Mouse (Mus musculus) forebrain, embryonic 10.5 days (tissue): ENCODE measurements around the gene Dgke. TPM values are rescaled to one million over a fixed set of nuclear protein-coding genes. Genes with fewer than 3 reads are reported as not detected.
"Not testable (repeated sequence)": the region's sequence is repeated elsewhere in the genome, so short reads cannot be mapped to it uniquely, and the experiment has no call there.

Experiments used
- DNase-seq: peaks from one replicate; pipeline ENCODE4 v3.0.0-alpha.2; 2017; ENCODE audit warnings: low spot score; ENCODE audit errors: extremely low spot score
- H3K27ac ChIP-seq: fragments of 300-500 bp; sonication (generic); 2 replicates; pipeline ENCODE4 v1.5.1; 2016; ENCODE audit warnings: mild to moderate bottlenecking
- H3K27me3 ChIP-seq: fragments of 300-500 bp; sonication (generic); 2 replicates; pipeline ENCODE4 v1.6.1; 2016; ENCODE audit warnings: mild to moderate bottlenecking; ENCODE audit not compliant: poor library complexity, severe bottlenecking
- H3K36me3 ChIP-seq: fragments of 300-500 bp; sonication (generic); replicated peaks from 2 replicates; pipeline ENCODE4 v1.6.1; 2016; ENCODE audit warnings: mild to moderate bottlenecking, moderate library complexity
- H3K4me1 ChIP-seq: fragments of 300-500 bp; sonication (generic); 2 replicates; pipeline ENCODE4 v1.6.1; 2016
- H3K4me3 ChIP-seq: fragments of 300-500 bp; sonication (generic); 2 replicates; pipeline ENCODE4 v1.5.1; 2016; ENCODE audit warnings: mild to moderate bottlenecking, moderate library complexity
- H3K9me3 ChIP-seq: fragments of 300-500 bp; sonication (generic); 2 replicates; pipeline ENCODE4 v1.6.1; 2016; ENCODE audit warnings: mild to moderate bottlenecking, moderate library complexity
- WGBS: fragments of 180-500 bp; shearing (Covaris S2); methylation state at CpG from one replicate; pipeline ENCODE4 v1.1.7; 2016; 5-methylcytosine and 5-hydroxymethylcytosine counted together
- polyA plus RNA-seq: library from polyadenylated mRNA; unstranded; fragments of >200 nt; fragmentation: Nextera tagmentation; extraction: Ambion mirVana; gene quantifications from 2 replicates; pipeline ENCODE4 v1.2.1, GENCODE M21; 2016

Gene Dgke
- polyA plus RNA-seq: 4.3 and 4.8 TPM in 2 replicates

DNA sequence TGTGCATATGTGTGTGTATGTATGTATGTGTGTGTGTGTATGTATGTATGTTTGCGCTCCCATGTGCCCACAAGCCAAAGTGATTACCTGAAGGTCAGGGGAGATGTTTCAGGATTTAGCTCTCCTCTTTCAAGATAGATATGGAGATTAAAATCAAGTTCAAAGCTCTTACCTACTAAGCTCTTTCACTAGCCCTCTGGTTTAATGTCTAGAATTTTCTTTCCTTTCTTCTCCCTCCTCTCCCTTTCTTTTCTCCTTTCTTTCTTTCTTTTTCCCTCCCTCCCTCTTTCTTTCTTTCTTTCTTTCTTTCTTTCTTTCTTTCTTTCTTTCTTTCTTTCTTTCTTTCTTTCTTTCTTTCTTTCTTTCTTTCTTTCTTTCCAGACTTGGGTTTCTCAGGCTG is at the start of gene Dgke:
Gene Dgke, minus strand, starts transcription at position 101 of the 400 bp plus-strand sequence.
- no peaks in the 10 kb centered on the region for H3K9me3 ChIP-seq
- H3K27me3 ChIP-seq: no peaks in the 10 kb centered on the region
- H3K4me1 ChIP-seq: peaks cover 6% of the 10 kb centered on the region; the same call in 1 of the 2 replicates
- no peak within 1 kb of the TSS for H3K27ac ChIP-seq
- no peak within 1 kb of the TSS for H3K4me3 ChIP-seq
- WGBS: 100% methylated on average over 1 of the region's 1 CpGs
- no peak for DNase-seq
- no peaks in the 10 kb centered on the region for H3K36me3 ChIP-seq

- Histone ChIP-seq H3K4me1 (peaks cover 6% of the 10 kb centered on the region), H3K36me3 (no peaks in the 10 kb centered on the region), H3K9me3 (no peaks in the 10 kb centered on the region), H3K27ac (no peak overlapping the region), H3K27me3 (peaks cover under 1% of the 10 kb centered on the region; the same call in 1 of the 2 replicates), H3K4me3 (no peak overlapping the region)
- WGBS: 34% methylated on average over 12 of the region's 12 CpGs
- no peak for DNase-seq
Observed at GRCm38 (mm10) chr11:89107180-89107807, 40.6 kb upstream of the Dgke start.

GRCm38 (mm10) chr11:89105823-89106222 is 39.2 kb upstream of the Dgke start:
- Histone ChIP-seq H3K27ac (no peak overlapping the region), H3K27me3 (peaks cover 11% of the 10 kb centered on the region), H3K36me3 (no peaks in the 10 kb centered on the region), H3K9me3 (no peaks in the 10 kb centered on the region), H3K4me3 (no peak overlapping the region), H3K4me1 (peaks cover 9% of the 10 kb centered on the region)
- WGBS: 93% methylated on average over 11 of the region's 11 CpGs
- no peak for DNase-seq

DNA sequence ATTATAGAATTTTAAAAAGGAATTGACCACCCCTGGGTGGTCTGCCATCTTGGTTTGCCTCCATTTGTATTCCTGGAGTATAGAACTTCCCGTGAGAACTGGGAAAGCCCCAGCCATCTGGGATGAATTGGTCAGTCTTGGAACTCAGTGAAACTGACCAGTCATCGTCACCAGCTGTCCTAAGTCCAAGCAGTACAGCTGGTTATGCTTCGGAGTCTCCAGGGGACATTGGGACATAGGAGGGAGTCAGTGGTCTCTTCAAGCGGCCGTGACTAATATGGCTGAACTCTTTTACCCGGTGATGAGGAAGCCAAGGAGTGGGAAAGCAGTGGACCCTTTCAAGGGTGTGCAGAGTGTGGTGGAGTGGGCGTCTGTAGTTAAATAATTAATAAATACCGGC is 38.6 kb upstream of the Dgke start:
- H3K4me1 ChIP-seq: peaks cover 15% of the 10 kb centered on the region
- WGBS: 96% methylated on average over 8 of the region's 8 CpGs
- peaks cover 11% of the 10 kb centered on the region for H3K27me3 ChIP-seq
- H3K36me3 ChIP-seq: no peaks in the 10 kb centered on the region
- DNase-seq: no peak
- no peak overlapping the region for H3K27ac ChIP-seq
- H3K9me3 ChIP-seq: no peaks in the 10 kb centered on the region
- H3K4me3 ChIP-seq: no peak overlapping the region

DNA sequence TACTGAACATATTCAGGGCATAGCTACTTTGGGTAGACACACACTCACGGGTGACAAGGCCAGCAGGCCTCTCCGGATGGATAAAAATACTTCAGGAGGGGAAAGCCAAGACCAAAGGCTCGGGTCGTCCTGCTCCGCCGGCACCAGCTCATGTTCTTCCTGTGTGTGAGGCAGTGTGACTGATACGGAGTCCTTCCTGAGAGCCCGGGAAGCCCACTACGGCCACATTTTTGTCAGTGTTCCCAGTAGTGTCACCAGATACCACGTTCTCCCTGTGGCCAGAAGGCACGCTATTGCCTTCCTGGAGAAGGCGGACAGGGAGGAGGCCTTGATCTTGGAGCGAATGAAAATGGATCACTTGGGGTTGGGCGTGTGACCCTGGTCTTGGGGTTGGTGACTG is 36.5 kb upstream of the Dgke start:
- no peaks in the 10 kb centered on the region for H3K9me3 ChIP-seq
- DNase-seq: no peak
- no peak overlapping the region for H3K27ac ChIP-seq
- H3K4me3 ChIP-seq: no peak overlapping the region
- H3K4me1 ChIP-seq: peaks cover 15% of the 10 kb centered on the region
- 92% methylated on average over 14 of the region's 14 CpGs for WGBS
- H3K27me3 ChIP-seq: peaks cover 11% of the 10 kb centered on the region
- H3K36me3 ChIP-seq: no peaks in the 10 kb centered on the region

DNA sequence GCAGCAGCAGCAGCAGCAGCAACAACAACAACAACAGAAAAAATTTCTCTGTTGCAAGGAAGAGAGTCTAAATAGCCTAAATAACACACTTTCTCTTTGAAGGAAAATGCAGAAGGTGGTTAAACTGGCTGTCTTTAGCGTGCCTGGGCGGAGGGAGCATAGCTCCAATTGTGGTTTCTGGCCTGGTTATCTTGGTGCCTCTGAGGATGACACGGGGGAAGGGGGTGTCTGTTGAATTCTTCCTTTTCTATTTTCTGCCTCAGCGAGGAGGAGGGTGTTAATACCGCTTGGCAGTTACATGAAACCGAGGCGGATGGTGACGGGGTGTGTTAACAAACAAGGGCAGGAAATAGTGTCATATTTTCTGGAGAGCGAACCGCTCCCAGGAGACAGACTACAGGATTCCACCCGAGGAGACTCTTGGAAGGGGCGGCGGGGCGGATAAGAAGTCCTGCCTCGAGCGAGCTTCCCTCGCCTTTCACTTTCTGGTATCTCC is 34.2 kb upstream of the Dgke start:
- 54% methylated on average over 17 of the region's 17 CpGs for WGBS
- DNase-seq: no peak
- H3K27me3 ChIP-seq: peaks cover 11% of the 10 kb centered on the region
- H3K9me3 ChIP-seq: no peaks in the 10 kb centered on the region
- H3K4me1 ChIP-seq: peaks cover 10% of the 10 kb centered on the region
- peak overlapping the region; percentile 31 for H3K4me3 ChIP-seq
- no peaks in the 10 kb centered on the region for H3K36me3 ChIP-seq
- H3K27ac ChIP-seq: no peak overlapping the region

DNA sequence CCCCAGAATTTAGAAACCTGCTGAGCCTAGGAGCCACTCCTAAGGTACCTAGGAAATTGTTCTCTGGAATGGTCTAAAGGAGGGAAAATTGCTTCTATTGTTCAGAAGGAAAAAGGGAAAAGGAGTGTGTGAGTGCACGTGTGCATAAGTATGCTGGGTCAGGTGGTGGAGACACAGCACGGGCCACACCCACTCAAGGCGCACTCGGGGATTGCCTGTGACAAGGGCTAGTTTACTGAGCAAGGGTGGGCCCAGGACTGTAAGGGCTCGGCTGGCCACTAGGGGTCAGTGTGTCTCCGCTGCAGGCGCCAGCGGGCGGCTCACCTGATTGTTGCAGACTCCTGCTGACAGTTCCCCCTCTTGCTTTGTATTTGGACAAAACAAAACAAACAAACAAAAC is 33.8 kb upstream of the Dgke start:
- no peak overlapping the region for H3K27ac ChIP-seq
- no peaks in the 10 kb centered on the region for H3K9me3 ChIP-seq
- DNase-seq: peak; percentile 81
- H3K4me3 ChIP-seq: peak overlapping the region; percentile 31
- WGBS: 3% methylated on average over 9 of the region's 9 CpGs
- no peaks in the 10 kb centered on the region for H3K36me3 ChIP-seq
- peaks cover 11% of the 10 kb centered on the region for H3K27me3 ChIP-seq
- peaks cover 10% of the 10 kb centered on the region for H3K4me1 ChIP-seq

GRCm38 (mm10) chr11:89098930-89099329 is 32.3 kb upstream of the Dgke start:
- 75% methylated on average over 5 of the region's 6 CpGs for WGBS

DNA sequence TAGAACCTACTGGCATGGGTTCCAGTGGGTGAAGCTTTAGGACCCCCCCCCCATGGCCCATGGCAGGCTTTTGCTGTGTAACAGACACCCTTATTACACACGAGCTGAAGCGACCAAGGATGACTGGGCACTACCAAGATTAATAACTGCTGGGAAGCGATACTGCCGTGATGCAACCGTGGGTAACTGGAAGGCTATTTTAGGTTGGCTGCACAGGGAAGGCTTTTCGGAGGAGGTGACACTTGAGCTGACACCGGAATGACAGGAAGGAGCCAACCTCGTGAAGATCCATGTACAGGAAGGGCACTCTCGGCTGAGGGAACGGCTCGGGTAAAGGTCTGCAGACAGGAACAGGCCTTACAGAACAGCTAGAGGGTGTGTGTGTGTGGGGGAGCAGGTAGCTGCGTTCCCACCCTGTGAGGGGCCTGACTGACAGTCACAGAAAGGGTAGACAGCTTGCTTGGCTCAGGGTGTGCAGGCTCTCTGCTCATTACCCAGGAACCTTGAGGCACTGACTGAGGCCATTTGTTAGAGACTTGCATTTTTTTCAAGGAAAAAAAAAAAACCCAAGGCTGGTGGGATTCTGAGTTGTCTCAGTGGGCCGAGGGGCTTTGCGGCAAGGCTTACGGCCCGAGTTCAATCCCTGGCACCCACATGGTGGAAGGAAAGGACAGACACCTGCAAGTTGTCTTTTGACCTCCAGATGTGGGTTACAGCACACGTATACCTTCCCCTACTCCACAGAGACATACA is 31.6 kb upstream of the Dgke start:
- 92% methylated on average over 17 of the region's 17 CpGs for WGBS
- Histone ChIP-seq H3K27ac (no peak overlapping the region), H3K4me3 (no peak overlapping the region), H3K36me3 (no peaks in the 10 kb centered on the region), H3K4me1 (peaks cover 10% of the 10 kb centered on the region), H3K9me3 (no peaks in the 10 kb centered on the region), H3K27me3 (peaks cover 11% of the 10 kb centered on the region)
- DNase-seq: no peak

More at GRCm38 (mm10) chr11:89098930-89099329, 32.3 kb upstream of the Dgke start:
- no peak overlapping the region for H3K4me3 ChIP-seq
- H3K9me3 ChIP-seq: no peaks in the 10 kb centered on the region
- H3K27ac ChIP-seq: no peak overlapping the region
- peaks cover 11% of the 10 kb centered on the region for H3K27me3 ChIP-seq
- peaks cover 10% of the 10 kb centered on the region for H3K4me1 ChIP-seq
- H3K36me3 ChIP-seq: no peaks in the 10 kb centered on the region
- DNase-seq: no peak

- not testable (repeated sequence) for H3K4me3 ChIP-seq, H3K36me3 ChIP-seq, H3K4me1 ChIP-seq, DNase-seq, H3K9me3 ChIP-seq, H3K27ac ChIP-seq
- WGBS: 88% methylated on average over 10 of the region's 10 CpGs
- H3K27me3 ChIP-seq: peaks cover 10% of the 10 kb centered on the region
Observed at GRCm38 (mm10) chr11:89097292-89097691, 30.6 kb upstream of the Dgke start.

GRCm38 (mm10) chr11:89095306-89095705 is 28.7 kb upstream of the Dgke start:
- Histone ChIP-seq H3K36me3 (no peaks in the 10 kb centered on the region), H3K4me1 (peaks cover 1% of the 10 kb centered on the region; the same call in 1 of the 2 replicates), H3K9me3 (no peaks in the 10 kb centered on the region), H3K27ac (no peak overlapping the region), H3K27me3 (no peaks in the 10 kb centered on the region), H3K4me3 (no peak overlapping the region)
- 82% methylated on average over 3 of the region's 3 CpGs for WGBS
- no peak for DNase-seq

DNA sequence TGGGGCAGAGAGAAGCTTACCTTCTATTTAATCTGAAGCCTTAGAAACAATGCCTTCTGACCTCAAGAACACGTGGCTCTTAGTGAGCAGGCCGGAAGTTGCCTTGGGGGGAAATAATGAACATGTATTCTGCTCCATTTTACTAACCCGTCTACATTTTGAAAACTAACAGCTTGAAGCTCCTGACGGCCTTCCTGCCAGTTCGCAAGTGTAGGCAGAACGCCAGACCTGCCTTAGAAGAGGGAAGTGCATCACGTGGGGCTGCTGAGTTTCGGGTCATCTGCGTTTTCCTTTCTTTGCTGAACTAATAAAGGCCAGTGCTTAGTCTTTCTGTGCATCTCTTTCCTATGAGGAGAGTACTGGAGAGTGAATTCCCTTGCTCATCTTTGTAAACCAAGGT is 26.1 kb upstream of the Dgke start:
- Histone ChIP-seq H3K9me3 (no peaks in the 10 kb centered on the region), H3K27ac (no peak overlapping the region), H3K36me3 (no peaks in the 10 kb centered on the region), H3K4me1 (no peaks in the 10 kb centered on the region), H3K4me3 (no peak overlapping the region), H3K27me3 (no peaks in the 10 kb centered on the region)
- no peak for DNase-seq
- 86% methylated on average over 9 of the region's 9 CpGs for WGBS

DNA sequence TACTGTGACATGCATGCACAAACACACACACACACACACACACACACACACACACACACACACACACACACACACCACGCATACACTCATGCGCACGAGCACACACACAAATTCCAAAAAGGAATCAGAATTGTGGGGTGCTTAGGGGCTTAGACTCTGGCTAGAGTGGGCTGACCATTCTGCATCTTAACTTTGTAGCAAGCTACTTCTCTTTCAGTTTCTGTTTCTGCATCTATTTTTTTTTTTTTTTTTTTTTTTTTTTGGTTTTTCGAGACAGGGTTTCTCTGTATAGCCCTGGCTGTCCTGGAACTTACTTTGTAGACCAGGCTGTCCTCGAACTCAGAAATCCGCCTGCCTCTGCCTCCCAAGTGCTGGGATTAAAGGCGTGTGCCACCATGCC is 23.7 kb upstream of the Dgke start:
- not testable (repeated sequence) for H3K27ac ChIP-seq, H3K9me3 ChIP-seq, H3K4me3 ChIP-seq, DNase-seq, H3K4me1 ChIP-seq, H3K27me3 ChIP-seq, H3K36me3 ChIP-seq
- WGBS: 96% methylated on average over 6 of the region's 7 CpGs
